Mouse (Mus musculus) cerebellum, adult 2 months (tissue): Measurements from ENCODE around the gene Tmem168.

Experiments
- CTCF ChIP-seq: fragments of 200-500 bp; IDR thresholded peaks from 2 replicates; pipeline ENCODE4 v1.5.1; 2011; ENCODE audit warnings: low read depth, mild to moderate bottlenecking, control low read depth, low read length, moderate library complexity, borderline replicate concordance; ENCODE audit not compliant: insufficient read depth
- POLR2A ChIP-seq: fragments of 200-500 bp; IDR thresholded peaks from 2 replicates; pipeline ENCODE4 v1.6.1; 2011; ENCODE audit warnings: low read length, control low read depth, borderline replicate concordance; ENCODE audit not compliant: insufficient read depth

DNA sequence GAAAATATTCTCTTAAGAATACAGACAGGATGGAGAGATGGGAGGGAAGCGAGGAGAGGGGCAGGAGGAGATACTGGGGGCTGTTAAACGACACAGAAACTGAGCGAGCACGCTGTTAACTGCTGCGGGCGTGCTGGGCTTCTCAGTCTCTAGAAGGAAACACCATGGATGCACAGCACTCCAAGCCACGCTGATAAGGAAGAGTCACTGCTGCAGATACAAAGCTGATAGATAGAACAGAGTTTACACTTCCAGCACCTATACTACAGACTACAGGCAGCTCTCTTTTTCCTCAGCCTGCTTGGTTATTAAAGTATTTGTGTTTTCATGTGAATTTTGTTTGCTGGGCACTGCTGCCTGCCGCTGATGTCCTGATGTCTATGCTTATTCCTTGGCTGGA is 21.7 kb downstream of the Tmem168 start:
- TF ChIP-seq POLR2A (no peak), CTCF (no peak)
